Mouse (Mus musculus) myocyte (in vitro differentiated cells): Measurements from ENCODE around the gene Plcb3. TPM values are rescaled to one million over a fixed set of nuclear protein-coding genes. Genes with fewer than 3 reads are reported as not detected.

Source experiments
- H3K27me3 ChIP-seq: one replicate; pipeline ENCODE4 v1.6.1; 2011; ENCODE audit not compliant: control insufficient read depth, insufficient read depth, insufficient read length
- H3K36me3 ChIP-seq: one replicate; pipeline ENCODE4 v1.6.1; 2011; ENCODE audit not compliant: control insufficient read depth, insufficient read depth
- H3K4me2 ChIP-seq: one replicate; pipeline ENCODE4 v1.6.1; 2011; ENCODE audit warnings: low read depth, control low read depth
- H3K4me3 ChIP-seq: one replicate; pipeline ENCODE4 v1.5.1; 2011; ENCODE audit warnings: mild to moderate bottlenecking, control low read depth, moderate library complexity
- H3K79me2 ChIP-seq: one replicate; pipeline ENCODE4 v1.6.1; 2011; ENCODE audit not compliant: control insufficient read depth, insufficient read depth
- H3ac ChIP-seq: one replicate; pipeline ENCODE4 v1.6.1; 2011; ENCODE audit not compliant: control insufficient read depth, insufficient read length
- CEBPB ChIP-seq: IDR thresholded peaks from 2 replicates; pipeline ENCODE4 v1.6.1; 2011; ENCODE audit warnings: mild to moderate bottlenecking, moderate library complexity; ENCODE audit not compliant: poor library complexity, insufficient read depth, severe bottlenecking
- E2F4 ChIP-seq: IDR thresholded peaks from one replicate; pipeline ENCODE4 v1.6.1; 2011; ENCODE audit warnings: mild to moderate bottlenecking, control low read depth, moderate library complexity; ENCODE audit not compliant: insufficient read depth
- MAX ChIP-seq: IDR thresholded peaks from one replicate; pipeline ENCODE4 v1.6.1; 2011; ENCODE audit warnings: low read depth, mild to moderate bottlenecking, control low read depth
- MYOD1 ChIP-seq, 3 experiments: IDR thresholded peaks; one replicate each; pipeline ENCODE4 v1.6.1; 2011; ENCODE audit warnings: control low read depth in 2 of 3, low read depth in 2 of 3, mild to moderate bottlenecking in 2 of 3, moderate library complexity in 1 of 3; ENCODE audit not compliant: insufficient read length in 2 of 3, control insufficient read depth in 1 of 3
- MYOG ChIP-seq, 3 experiments: IDR thresholded peaks; one replicate each; pipeline ENCODE4 v1.6.1; 2011; ENCODE audit warnings: control low read depth in 2 of 3, low read depth in 2 of 3, mild to moderate bottlenecking in 2 of 3; ENCODE audit not compliant: insufficient read length in 2 of 3, control insufficient read depth in 1 of 3, insufficient read depth in 1 of 3
- POLR2A ChIP-seq: IDR thresholded peaks from one replicate; pipeline ENCODE4 v1.6.1; 2011; ENCODE audit warnings: low read depth, mild to moderate bottlenecking, control low read depth, moderate library complexity; ENCODE audit not compliant: insufficient read length
- POLR2AphosphoS2 ChIP-seq: IDR thresholded peaks from one replicate; pipeline ENCODE4 v1.6.1; 2011; ENCODE audit warnings: low read depth, control low read depth; ENCODE audit not compliant: insufficient read length
- REST ChIP-seq: IDR thresholded peaks from one replicate; pipeline ENCODE4 v1.6.1; 2011; ENCODE audit warnings: mild to moderate bottlenecking, control low read depth, moderate library complexity; ENCODE audit not compliant: insufficient read depth, insufficient read length
- SRF ChIP-seq: IDR thresholded peaks from one replicate; pipeline ENCODE4 v1.6.1; 2011; ENCODE audit warnings: low read depth; ENCODE audit not compliant: control insufficient read depth, insufficient read length
- TCF12 ChIP-seq: IDR thresholded peaks from one replicate; pipeline ENCODE4 v1.6.1; 2011; ENCODE audit warnings: mild to moderate bottlenecking, control low read depth; ENCODE audit not compliant: poor library complexity, insufficient read depth, severe bottlenecking
- TCF3 ChIP-seq: IDR thresholded peaks from one replicate; pipeline ENCODE4 v1.6.1; 2011; ENCODE audit warnings: low read depth, control low read depth; ENCODE audit not compliant: insufficient read length
- USF1 ChIP-seq: IDR thresholded peaks from one replicate; pipeline ENCODE4 v1.6.1; 2011; ENCODE audit warnings: low read depth, mild to moderate bottlenecking, control low read depth, moderate library complexity
- polyA plus RNA-seq: library from polyadenylated mRNA; unstranded; fragments of >200 nt; fragmentation: generic; extraction: Trizol; gene quantifications from one replicate; pipeline ENCODE4 v1.2.1, GENCODE M21; 2012; ENCODE audit warnings: missing spikeins

Gene Plcb3
- polyA plus RNA-seq, 1 experiment: 34.3 TPM

DNA sequence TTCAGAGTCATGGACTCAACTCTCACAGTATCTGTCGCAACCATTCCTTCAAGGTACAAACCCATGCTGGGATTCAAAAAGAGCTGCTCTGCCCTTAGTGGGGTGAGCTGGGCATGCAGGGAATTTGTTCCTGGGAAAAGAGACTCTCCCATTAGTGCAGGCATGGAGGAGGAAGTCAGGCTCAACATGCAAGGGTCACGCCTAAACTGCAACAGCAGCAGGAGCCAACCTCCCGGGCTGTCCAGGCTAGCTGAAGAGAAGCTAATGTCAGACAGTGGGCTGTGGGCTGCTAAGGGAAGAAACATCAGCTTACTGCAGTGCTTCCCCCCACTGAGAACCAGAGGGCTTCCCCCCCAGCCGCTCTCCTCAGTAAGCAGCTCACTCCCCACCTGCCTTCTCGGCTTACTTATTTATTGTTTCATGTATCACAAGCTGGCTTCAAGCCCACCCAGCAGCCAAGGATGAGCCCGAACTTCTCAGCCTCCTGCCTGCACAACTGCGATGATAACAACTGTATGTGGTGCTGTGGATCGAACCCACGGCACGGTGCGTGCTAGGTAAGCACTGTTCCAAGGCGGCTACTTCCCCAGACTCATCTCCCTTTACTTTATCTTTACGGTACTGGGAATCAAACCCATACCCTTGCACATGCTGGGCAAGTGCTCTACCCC, 3.9 kb downstream of the Plcb3 start:
- Histone ChIP-seq H3K27me3 (no peaks in the 10 kb centered on the region), H3ac (no peak overlapping the region), H3K4me3 (no peak overlapping the region), H3K4me2 (no peak overlapping the region), H3K36me3 (peaks cover 2% of the 10 kb centered on the region), H3K79me2 (peaks cover 35% of the 10 kb centered on the region)
- TF ChIP-seq TCF3 (no peak), CEBPB (no peak), REST (no peak), USF1 (no peak), TCF12 (no peak), MAX (no peak)

DNA sequence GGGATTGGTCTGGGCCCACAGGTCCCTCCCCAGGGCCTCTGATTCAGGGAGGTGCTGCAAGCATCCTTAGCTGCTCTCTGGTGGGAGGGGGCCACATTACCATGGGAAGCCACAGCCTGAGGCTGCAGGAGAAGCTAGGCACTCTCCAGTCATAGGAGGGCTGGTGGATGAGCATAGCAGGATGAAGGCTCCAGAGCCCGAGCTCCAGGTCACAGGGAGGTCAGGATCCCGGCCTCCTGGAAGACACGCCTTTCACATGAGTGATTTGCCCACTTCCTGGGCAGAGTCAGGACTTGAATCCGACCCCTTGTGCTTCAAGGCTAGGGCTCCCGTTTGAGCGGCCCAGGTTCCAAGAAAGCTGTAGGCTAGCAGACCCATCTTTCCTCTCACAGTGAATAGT, 4.6 kb downstream of the Plcb3 start:
- H3K4me2 ChIP-seq: peak overlapping the region; percentile 25
- TF ChIP-seq CEBPB: no peak
- no peak for TF ChIP-seq SRF
- no peak for TF ChIP-seq MYOD1 (IDR thresholded peaks at IDR 0.05; ENCODE audit: control insufficient read depth in 1 of 3, insufficient read length in 2 of 3, low read depth in 2 of 3)
- TF ChIP-seq TCF12: no peak
- TF ChIP-seq MYOG (IDR thresholded peaks at IDR 0.05; ENCODE audit: control insufficient read depth in 1 of 3, insufficient read depth in 1 of 3, insufficient read length in 2 of 3, low read depth in 2 of 3): no peak
- TF ChIP-seq E2F4: no peak
- TF ChIP-seq POLR2A: no peak
- TF ChIP-seq POLR2AphosphoS2: no peak
- TF ChIP-seq MAX: no peak
- TF ChIP-seq TCF3: no peak
- no peak for TF ChIP-seq USF1
- no peak for TF ChIP-seq REST

DNA sequence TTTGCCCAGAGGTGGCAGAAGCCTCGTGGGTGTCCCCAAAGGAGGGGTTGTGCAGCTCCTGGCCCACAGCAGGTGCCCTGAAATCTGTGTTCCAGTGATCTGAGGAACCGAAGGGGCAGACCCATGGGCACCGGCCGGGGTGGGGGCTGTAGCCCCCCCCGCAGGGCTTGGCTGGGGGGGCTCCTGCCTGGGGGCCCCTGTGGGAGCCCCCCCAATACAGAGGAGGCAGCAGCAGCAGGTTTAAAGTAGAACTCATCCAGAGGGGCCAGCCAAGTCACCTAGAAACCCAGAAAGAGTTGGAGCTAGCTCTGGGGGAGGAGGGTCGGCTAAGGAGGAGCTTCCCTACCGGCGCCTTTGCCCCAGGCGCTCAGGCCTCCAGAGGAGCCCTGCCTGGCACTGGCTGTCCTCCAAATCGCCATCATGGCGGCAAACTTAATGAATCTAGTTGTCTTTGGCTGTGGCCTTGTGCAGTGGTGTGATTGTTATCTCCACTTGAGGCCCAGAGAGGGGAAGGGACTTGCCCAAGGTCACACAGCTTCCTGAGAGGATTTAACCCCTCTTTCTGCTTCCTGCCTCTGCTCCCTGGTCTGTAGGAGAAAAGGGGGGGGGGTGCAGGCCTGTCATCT, 5.7 kb downstream of the Plcb3 start:
- H3K27me3 ChIP-seq: no peaks in the 10 kb centered on the region
- TF ChIP-seq POLR2A (no peak), MYOD1 (IDR thresholded peaks at IDR 0.05; ENCODE audit: control insufficient read depth in 1 of 3, insufficient read length in 2 of 3, low read depth in 2 of 3) (no peak), TCF3 (no peak)
- peak overlapping the region; percentile 12 for H3K4me2 ChIP-seq
- no peak overlapping the region for H3ac ChIP-seq
- H3K4me3 ChIP-seq: no peak overlapping the region
- H3K79me2 ChIP-seq: peaks cover 18% of the 10 kb centered on the region
- H3K36me3 ChIP-seq: no peaks in the 10 kb centered on the region

More for the DNA sequence above, 4.6 kb downstream of the Plcb3 start:
- no peaks in the 10 kb centered on the region for H3K27me3 ChIP-seq
- H3K4me3 ChIP-seq: no peak overlapping the region
- H3K79me2 ChIP-seq: peaks cover 27% of the 10 kb centered on the region
- no peak overlapping the region for H3ac ChIP-seq
- no peaks in the 10 kb centered on the region for H3K36me3 ChIP-seq

DNA sequence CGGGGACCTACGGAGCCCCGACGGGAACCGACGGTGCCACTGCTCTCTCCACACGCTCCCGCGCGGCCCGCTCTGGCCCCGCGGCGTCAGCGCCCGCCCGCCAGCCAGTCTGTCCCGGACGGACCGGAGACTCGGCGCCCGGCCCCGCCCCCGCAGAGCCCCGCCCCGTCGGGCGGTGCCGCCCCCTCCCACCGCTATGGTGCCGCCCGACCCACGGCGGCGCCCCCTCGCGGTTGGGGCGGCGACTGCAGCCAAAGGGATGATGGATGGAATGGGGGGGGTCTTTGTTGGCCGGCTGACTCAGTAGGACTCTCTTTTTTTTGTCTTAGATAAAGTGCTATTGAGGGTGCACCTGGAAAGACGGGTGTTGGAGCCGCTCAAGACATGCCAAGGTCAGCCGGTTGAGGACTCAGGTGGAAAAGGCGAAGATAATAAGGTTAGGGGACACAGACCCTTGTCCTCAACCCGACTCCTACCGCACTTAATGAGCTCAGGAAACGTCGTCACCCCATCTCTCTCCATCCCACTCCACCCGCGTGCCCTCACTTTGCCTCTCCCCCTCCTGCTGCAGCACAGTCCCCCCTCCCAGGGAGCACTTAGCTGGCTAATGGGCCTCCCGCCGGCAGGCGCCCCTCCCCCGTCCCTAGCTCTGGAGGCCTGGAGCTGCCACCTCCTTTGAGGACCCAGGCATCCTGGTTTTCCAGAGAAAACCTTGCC, 6.4 kb downstream of the Plcb3 start:
- peaks cover 16% of the 10 kb centered on the region for H3K79me2 ChIP-seq
- H3K36me3 ChIP-seq: no peaks in the 10 kb centered on the region
- peak overlapping the region; percentile 61 for H3K4me3 ChIP-seq
- peak overlapping the region; percentile 90 for H3K4me2 ChIP-seq
- no peaks in the 10 kb centered on the region for H3K27me3 ChIP-seq
- H3ac ChIP-seq: peak overlapping the region; percentile 60
- TF ChIP-seq SRF (no peak), CEBPB (no peak), TCF3 (no peak), MYOD1 (IDR thresholded peaks at IDR 0.05; ENCODE audit: control insufficient read depth in 1 of 3, insufficient read length in 2 of 3, low read depth in 2 of 3) (no peak), POLR2AphosphoS2 (peak; percentile 83), MYOG (IDR thresholded peaks at IDR 0.05; ENCODE audit: control insufficient read depth in 1 of 3, insufficient read depth in 1 of 3, insufficient read length in 2 of 3, low read depth in 2 of 3) (no peak), REST (no peak), TCF12 (no peak), POLR2A (peak; percentile 93), E2F4 (no peak), MAX (no peak), USF1 (no peak)

DNA sequence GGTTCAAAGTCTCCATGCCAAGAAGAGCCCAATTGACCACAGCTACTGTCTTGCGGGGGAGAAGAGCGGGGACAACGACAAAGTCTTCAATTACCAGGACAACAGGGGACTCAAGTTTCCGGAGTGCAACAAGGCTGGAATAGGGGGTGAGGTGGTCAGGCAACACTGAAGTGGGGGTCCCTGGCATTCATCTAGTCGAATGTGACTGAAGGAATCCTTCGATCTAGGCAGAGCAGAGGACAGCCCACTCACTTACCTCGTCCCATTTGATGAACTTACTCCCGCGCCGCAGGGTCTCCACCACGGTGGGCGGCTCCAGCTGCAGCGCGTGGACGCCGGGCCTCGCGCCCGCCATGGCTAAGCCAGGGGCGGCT, 7.0 kb downstream of the Plcb3 start:
- peak overlapping the region; percentile 60 for H3ac ChIP-seq
- peaks cover 16% of the 10 kb centered on the region for H3K79me2 ChIP-seq
- H3K36me3 ChIP-seq: no peaks in the 10 kb centered on the region
- no peaks in the 10 kb centered on the region for H3K27me3 ChIP-seq
- peak overlapping the region; percentile 61 for H3K4me3 ChIP-seq
- H3K4me2 ChIP-seq: peak overlapping the region; percentile 90
- TF ChIP-seq MYOD1 (IDR thresholded peaks at IDR 0.05; ENCODE audit: control insufficient read depth in 1 of 3, insufficient read length in 2 of 3, low read depth in 2 of 3): no peak
- no peak for TF ChIP-seq E2F4
